Mouse (Mus musculus) adrenal gland (tissue): Measurements from ENCODE around the gene Dcbld2.

Experiments
- intact Hi-C: fragments of 180-260 bp; cut with DNase I; formaldehyde crosslinking; loops from one replicate; pipeline ENCODE4 v1.15.1; 2025

Gene Dcbld2

DNA sequence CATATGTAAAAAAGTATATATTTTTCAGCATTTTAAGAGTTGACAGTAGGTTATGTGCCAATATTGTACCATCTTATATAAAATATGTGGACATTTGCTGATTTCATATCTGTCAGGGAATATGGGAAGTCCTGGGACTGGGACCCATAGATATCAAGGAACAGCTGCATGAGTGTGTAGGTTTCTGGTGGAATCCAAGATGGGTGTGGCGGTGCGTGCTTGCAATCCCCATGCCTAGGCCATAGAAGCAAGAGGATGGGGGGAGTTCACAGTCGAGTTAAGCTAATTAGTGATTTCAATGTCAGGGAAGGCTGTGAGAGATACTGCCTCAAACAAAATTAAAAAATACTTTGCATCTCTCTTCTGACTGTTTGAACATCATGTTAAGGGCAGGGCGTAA lies 40.8 kb downstream of the Dcbld2 start:
- intact Hi-C loops, result no loop called here

- intact Hi-C loops, result loop anchor here (1.0 to 10.0 kb wide), 2 partner anchors 151 to 954 kb away; partner anchors contain the start of gene Gabrr3
Measured at GRCm38 (mm10) chr16:58450648-58451047, 42.4 kb downstream of the Dcbld2 start.

DNA sequence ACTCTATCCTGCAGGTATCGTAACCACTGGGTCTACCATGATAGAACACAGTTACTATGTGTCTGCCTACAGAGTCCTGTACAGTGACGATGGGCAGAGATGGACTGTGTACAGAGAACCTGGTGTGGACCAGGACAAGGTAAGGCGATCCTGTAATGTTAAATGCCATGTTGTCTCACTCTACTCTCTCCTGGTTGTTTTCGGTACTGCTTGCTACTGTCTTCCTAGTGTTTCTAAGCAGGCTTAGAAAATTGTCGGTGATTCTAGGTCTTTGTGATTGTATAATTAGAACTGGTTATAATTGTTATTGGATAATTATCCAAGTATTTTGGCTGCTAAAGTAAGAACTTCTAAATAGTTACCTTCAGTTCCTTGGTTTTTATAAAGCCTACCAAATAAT lies 43.4 kb downstream of the Dcbld2 start:
- intact Hi-C loops, result loop anchor here (1.0 to 10.0 kb wide), 2 partner anchors 152 to 953 kb away; partner anchors contain the start of gene Gabrr3

DNA sequence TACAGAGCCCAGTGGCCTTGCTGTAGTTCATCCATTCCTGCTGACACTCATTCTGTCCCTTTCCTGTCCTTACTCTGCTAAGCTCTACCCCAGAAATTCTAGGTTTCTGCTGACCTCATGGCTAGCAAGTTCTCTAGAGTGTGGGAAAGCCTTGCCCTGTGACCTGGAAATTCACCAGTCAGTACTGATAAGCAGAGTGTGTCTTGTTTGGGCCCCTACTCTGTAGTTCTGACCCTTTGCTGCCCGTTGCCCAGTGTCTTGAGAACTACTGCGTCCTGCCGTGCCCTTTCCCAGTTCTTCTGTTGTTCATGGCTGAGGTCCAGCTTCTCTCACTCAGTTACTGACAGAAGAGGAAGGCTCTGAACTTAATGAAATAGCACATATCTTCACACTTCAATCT lies 44.9 kb downstream of the Dcbld2 start:
- intact Hi-C loops, result loop anchor here (10.0 kb wide), 1 partner anchor 952 kb away; the partner anchor contains the start of gene Gabrr3

GRCm38 (mm10) chr16:58453820-58454219 lies 45.6 kb downstream of the Dcbld2 start:
- intact Hi-C loops, result loop anchor here (1.0 to 10.0 kb wide), 2 partner anchors 170 to 951 kb away; partner anchors contain the start of gene Gabrr3

GRCm38 (mm10) chr16:58454617-58455016 lies 46.4 kb downstream of the Dcbld2 start:
- intact Hi-C loops, result loop anchor here (1.0 to 10.0 kb wide), 2 partner anchors 170 to 950 kb away; partner anchors contain the start of gene Gabrr3

DNA sequence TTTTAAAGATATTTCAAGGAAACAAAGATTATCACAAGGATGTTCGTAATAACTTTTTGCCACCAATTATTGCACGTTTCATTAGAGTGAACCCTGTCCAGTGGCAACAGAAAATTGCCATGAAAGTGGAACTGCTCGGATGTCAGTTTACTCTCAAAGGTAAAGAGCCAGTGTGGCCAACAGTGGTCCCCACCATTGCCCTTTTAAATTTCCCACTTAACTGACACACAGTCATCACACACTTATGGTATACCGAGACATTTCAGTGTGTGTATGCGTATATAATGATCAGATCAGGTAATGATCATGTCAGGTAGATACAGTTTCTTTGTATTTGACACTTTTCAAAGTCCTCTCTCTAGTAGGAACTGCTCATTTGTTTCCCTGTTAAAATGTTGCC lies 46.9 kb downstream of the Dcbld2 start:
- intact Hi-C loops, result loop anchor here (10.0 kb wide), 1 partner anchor 950 kb away; the partner anchor contains the start of gene Gabrr3

GRCm38 (mm10) chr16:58456445-58456844 lies 48.2 kb downstream of the Dcbld2 start:
- intact Hi-C loops, result loop anchor here (10.0 kb wide), 1 partner anchor 948 kb away; the partner anchor contains the start of gene Gabrr3

GRCm38 (mm10) chr16:58456991-58457390 lies 48.7 kb downstream of the Dcbld2 start:
- intact Hi-C loops, result loop anchor here (10.0 kb wide), 1 partner anchor 948 kb away; the partner anchor contains the start of gene Gabrr3

DNA sequence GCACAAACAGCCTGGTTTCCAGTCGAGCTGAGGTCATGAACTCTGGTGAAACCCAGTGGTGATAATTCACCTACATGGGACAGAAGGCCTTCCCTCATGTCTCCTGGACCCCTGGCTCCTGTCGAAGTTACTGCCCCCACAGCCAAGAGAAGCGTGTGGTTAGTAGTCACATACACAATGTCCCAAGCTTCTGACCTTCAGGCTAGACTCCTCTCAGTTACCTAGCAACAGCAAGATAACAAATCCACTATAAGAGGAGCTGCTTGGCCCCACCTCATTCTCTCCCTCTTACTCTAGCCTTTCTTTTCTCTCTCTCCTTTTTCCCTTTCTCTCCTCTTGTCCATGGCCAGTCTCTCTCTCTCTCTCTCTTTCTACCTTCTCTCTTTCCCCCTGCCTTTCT lies 51.7 kb downstream of the Dcbld2 start:
- intact Hi-C loops, result loop anchor here (10.0 kb wide), 2 partner anchors 275 to 945 kb away; partner anchors contain the start of gene Gabrr3

DNA sequence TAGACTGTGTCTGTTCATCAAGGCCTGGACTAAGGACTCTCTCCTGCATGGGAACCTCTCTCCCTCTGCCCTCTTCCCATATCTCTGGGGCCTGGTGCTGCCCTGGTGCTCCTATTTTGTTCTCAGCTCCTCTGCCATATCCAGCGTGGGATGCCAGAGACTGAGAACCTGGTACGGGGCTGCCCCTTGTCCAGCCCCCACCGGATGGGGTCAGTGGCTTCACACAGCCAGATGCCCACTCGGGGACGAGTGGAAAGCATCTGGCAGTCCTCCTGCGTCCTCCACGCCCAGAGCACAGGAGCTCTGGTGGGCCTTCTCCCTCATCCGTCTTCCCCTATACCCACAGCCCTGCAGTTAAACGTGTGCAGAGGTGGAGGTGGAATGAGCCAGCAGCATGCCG lies 52.1 kb downstream of the Dcbld2 start:
- intact Hi-C loops, result loop anchor here (10.0 kb wide), 1 partner anchor 274 kb away; no protein-coding TSS in a partner anchor

DNA sequence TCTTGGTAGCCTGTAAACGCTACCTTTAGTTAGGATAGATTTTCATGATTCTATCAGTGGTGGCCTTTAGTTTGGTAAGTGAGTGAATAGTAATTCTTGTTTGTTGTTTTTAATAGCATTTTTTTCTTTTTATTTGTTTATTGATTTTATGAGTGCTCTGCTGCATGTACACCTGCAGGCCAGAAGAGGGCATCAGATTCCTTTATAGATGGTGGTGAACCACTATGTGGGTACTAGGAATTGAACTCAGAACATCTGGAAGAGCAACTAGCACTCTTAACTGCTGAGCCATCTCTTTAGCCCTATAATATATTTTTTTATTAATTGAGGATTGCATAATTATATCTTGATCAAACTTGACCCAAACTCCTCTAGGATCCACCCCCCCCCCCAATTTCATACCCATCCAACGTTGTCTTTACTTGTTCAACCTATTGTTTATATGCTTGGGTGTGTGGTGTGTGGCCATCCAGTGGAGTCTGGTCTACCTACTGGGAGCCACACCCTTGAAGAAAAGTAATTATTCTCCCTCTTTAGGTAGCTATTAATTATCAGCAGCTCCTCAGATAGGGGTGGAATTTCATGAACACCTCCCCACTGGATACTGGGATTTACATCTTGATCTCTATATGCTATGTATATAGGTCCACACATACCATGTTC lies 53.7 kb downstream of the Dcbld2 start:
- intact Hi-C loops, result loop anchor here (2.0 to 10.0 kb wide), 2 partner anchors 161 to 273 kb away; no protein-coding TSS in a partner anchor

DNA sequence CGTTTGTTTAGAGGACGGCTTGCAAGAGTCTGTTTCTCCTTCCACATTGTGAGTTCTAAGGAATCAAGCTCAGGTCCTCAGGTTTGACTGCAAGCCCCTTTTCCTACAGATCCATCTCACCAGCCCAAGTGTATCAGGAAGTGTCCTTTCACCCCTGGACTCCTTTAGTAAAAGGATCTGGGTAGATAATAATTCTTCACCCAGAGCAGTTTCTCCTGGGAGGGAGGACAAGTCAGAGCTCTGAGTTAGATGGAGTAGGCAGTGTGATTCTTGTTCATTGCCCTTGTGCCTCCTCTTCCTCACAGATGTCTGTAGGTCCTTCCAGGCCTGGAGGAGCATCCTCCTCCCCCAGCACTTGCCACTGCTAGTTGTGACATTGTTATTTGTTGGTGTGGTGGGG lies 54.3 kb downstream of the Dcbld2 start:
- intact Hi-C loops, result loop anchor here (2.0 to 10.0 kb wide), 2 partner anchors 160 to 272 kb away; no protein-coding TSS in a partner anchor

- intact Hi-C loops, result loop anchor here (10.0 kb wide), 1 partner anchor 271 kb away; no protein-coding TSS in a partner anchor
Measured at GRCm38 (mm10) chr16:58464051-58464450, 55.8 kb downstream of the Dcbld2 start.

DNA sequence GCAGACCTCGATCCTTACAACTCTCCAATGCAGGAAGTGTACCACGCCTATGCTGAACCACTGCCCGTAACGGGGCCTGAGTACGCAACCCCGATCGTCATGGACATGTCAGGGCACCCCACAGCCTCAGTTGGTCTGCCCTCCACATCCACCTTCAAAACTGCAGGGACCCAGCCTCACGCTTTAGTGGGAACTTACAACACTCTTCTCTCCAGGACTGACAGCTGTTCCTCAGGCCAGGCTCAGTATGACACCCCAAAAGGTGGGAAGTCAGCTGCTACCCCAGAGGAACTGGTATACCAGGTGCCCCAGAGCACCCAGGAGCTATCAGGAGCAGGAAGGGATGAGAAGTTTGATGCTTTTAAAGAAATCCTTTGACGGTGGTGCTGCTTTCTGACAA lies 57.2 kb downstream of the Dcbld2 start:
- intact Hi-C loops, result loop anchor here (5.0 to 10.0 kb wide), 2 partner anchors 47 to 269 kb away; no protein-coding TSS in a partner anchor

DNA sequence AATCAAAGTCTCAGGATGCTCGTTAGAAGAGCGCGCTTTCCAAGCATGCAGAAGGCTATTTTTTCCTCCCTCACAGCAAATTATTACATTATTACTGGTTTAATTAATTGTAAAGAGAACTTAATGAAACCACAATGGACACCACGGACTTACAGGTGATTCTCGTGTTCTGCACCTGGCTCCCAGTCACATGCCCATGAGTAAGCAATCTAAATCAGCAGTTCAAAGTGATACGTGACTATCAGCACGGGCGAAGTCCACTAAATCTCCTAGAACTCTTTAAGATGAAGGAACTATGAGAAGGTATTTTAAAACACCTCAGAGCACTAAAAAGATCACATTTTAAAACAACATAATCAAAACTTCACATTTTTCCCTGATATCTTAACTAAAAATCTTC lies 61.8 kb downstream of the Dcbld2 start:
- intact Hi-C loops, result loop anchor here (5.0 kb wide), 1 partner anchor 52 kb away; the partner anchor contains the start of gene St3gal6

- intact Hi-C loops, result loop anchor here (5.0 kb wide), 1 partner anchor 51 kb away; the partner anchor contains the start of gene St3gal6
Measured at GRCm38 (mm10) chr16:58470841-58471240, 62.6 kb downstream of the Dcbld2 start.

DNA sequence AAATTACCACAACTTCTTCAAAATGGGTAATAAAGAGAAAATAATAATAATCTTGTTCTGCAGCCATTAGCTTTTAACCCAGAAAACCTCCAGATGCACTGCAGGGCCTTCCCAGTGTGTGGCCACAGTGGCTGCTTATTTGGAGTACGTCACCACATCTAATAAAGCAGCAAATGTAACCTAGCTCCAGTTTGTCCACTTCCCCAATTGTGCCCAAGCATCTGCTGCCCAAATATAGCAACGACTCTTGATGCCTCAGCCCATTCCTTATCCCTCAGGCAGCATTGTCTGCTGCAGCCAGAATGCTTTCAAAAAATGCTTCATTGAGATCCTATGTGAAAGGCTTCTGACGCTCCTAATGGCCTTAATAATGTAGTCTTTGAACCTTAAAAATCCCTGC lies 66.6 kb downstream of the Dcbld2 start:
- intact Hi-C loops, result loop anchor here (5.0 kb wide), 1 partner anchor 47 kb away; the partner anchor contains the start of gene St3gal6

GRCm38 (mm10) chr16:58475544-58476154 lies 67.4 kb downstream of the Dcbld2 start:
- intact Hi-C loops, result no loop called here

DNA sequence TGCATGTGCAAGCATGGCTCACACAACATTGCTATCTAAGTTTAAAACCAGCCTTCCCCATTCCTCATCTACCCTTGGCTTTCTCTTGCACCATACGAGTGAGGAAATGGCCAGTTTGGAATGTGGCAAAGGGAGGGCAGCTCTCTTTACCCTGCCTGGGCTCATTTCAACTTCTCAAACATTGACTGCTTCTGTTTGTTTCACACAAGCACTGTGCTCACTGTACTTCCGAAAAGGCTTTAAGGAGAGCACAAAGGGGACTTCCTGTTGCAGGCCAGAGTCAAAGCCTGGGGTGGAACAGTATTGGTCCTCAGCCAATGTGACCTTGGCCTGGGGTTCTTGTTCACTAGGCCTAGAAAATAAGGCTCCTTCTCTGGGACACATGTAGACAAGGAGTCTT lies 68.1 kb downstream of the Dcbld2 start:
- intact Hi-C loops, result no loop called here

DNA sequence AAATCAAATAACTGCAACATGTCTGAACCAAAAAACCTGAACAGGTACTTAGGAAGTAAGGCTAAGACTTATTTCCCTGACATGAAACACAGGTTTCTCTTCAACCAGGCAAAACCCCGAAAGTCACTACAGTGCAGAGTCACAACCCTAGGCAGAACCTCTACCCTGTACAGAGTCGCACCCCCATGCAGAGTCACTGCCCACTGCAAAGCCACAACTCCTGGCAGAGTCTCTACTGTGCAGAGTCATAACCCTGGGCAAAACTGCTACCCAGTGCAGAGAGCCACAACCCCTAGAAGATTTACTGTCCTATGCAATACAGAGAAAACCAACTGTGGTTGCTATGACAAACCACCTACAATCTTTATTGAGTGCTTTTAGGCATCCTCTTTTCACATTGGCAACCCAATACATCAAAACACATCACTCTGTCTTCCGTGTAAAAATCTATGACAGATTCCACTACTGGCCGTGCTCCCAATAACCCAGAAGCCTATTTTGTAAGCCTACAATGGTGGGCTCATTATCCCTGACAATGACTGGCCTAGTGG lies 71.7 kb downstream of the Dcbld2 start:
- intact Hi-C loops, result no loop called here
